22 mouse cellular contexts compared by ENCODE assay signal in genomic region chr13:72409238-72409965, GRCm38 (mm10).
DNase-seq lines count a peak whose midpoint lies in the region; ATAC-seq and TF ChIP-seq lines count a peak whose summit lies in the region.
"Had no signal": no experiment of that assay in that cellular context is flagged by ENCODE, and none has a peak within 500 bp of the region (broad histone marks: within the 10 kb centered on the region; RNA-seq: fewer than 3 reads in every experiment).

No protein-coding gene starts in this region.

- no peak overlapping the region for H3K4me2 ChIP-seq in neural tube, embryonic 12.5 days (replicated peaks)
- H3K4me2 ChIP-seq in hindbrain, postnatal 0 days (ENCODE audit: low read depth, low read length), result no peak overlapping the region
- H3K4me2 ChIP-seq: forebrain, embryonic 13.5 days; stomach, embryonic 15.5 days had no signal

- no peak overlapping the region for H3K4me3 ChIP-seq in neural tube, embryonic 12.5 days
- H3K4me3 ChIP-seq in hindbrain, postnatal 0 days (ENCODE audit: low read length), result no peak overlapping the region
- H3K4me3 ChIP-seq: forebrain, embryonic 13.5 days; heart, adult 2 months; stomach, embryonic 15.5 days had no signal

- no peaks in the 10 kb centered on the region for H3K36me3 ChIP-seq in neural tube, embryonic 12.5 days
- no peaks in the 10 kb centered on the region for H3K36me3 ChIP-seq in hindbrain, postnatal 0 days (ENCODE audit: insufficient read depth, low read length)
- H3K36me3 ChIP-seq: stomach, embryonic 15.5 days had no signal

- H3K27me3 ChIP-seq in neural tube, embryonic 12.5 days (replicated peaks), result no peaks in the 10 kb centered on the region
- H3K27me3 ChIP-seq in hindbrain, postnatal 0 days (ENCODE audit: insufficient read depth, low read length), result no peaks in the 10 kb centered on the region
- H3K27me3 ChIP-seq: forebrain, embryonic 13.5 days; stomach, embryonic 15.5 days had no signal

- no peak overlapping the region for H3K9ac ChIP-seq in neural tube, embryonic 12.5 days
- no peak overlapping the region for H3K9ac ChIP-seq in hindbrain, postnatal 0 days (replicated peaks; ENCODE audit: low read length)
- H3K9ac ChIP-seq: forebrain, embryonic 13.5 days; stomach, embryonic 15.5 days had no signal

- WGBS in neural tube, embryonic 12.5 days, result 61% methylated on average over 11 of the region's 11 CpGs
- 48% methylated on average over 11 of the region's 11 CpGs for WGBS in hindbrain, postnatal 0 days

- intact Hi-C loops in left cerebral cortex, postnatal 14 days (cut with DNase I), result no loop called here
- intact Hi-C loops in left cerebral cortex, postnatal 10 days (cut with DNase I), result no loop called here

- ATAC-seq in neural tube, embryonic 12.5 days (ENCODE audit: low FRiP score, low read depth), result peak; percentile 48
- ATAC-seq in hindbrain, postnatal 0 days, result peak; percentile 59; the same call in 1 of the 2 replicates
- ATAC-seq: forebrain, embryonic 13.5 days; inflammation-experienced regulatory T-cells, adult 6 months had no signal

- no peak for TF ChIP-seq CTCF in hindbrain, postnatal 0 days (IDR thresholded peaks at IDR 0.05; ENCODE audit: low read depth)

- no peak overlapping the region for H3K27ac ChIP-seq in neural tube, embryonic 12.5 days
- H3K27ac ChIP-seq in hindbrain, postnatal 0 days, result no peak overlapping the region
- H3K27ac ChIP-seq: forebrain, embryonic 13.5 days; heart, adult 2 months; stomach, embryonic 15.5 days had no signal

- peak; percentile 7 to 10 for DNase-seq in left cerebral cortex, postnatal 14 days (ENCODE audit: low spot score in 2 of 2)
- no peak for DNase-seq in left cerebral cortex, postnatal 10 days (ENCODE audit: extremely low spot score in 1 of 2, low spot score in 2 of 2)
- no peak for DNase-seq in neural tube, embryonic 10.5 days (ENCODE audit: extremely low spot score, low spot score)
- DNase-seq in hindbrain, postnatal 0 days (ENCODE audit: low spot score), result peak; percentile 20
- no peak for DNase-seq in embryo, embryonic 9.5 days (ENCODE audit: extremely low spot score)
- DNase-seq in ovary, adult 18-20 months (ENCODE audit: low spot score), result no peak
- DNase-seq: adrenal gland, adult 8-10 months; cerebellum, adult 8-10 months; cerebellum, postnatal 36 days; embryo, embryonic 11 days; gastrocnemius, postnatal 14 days; heart, adult 2 months; kidney, adult 18-20 months; kidney, postnatal 10 days; lung, postnatal 4 days; right cerebral cortex, adult 18-20 months; right cerebral cortex, postnatal 4 days; thymus, postnatal 25 days had no signal

- H3K4me1 ChIP-seq in neural tube, embryonic 12.5 days, result no peaks in the 10 kb centered on the region
- no peaks in the 10 kb centered on the region; the same call in 1 of the 2 replicates for H3K4me1 ChIP-seq in hindbrain, postnatal 0 days (ENCODE audit: insufficient read depth, low read length)
- H3K4me1 ChIP-seq: forebrain, embryonic 13.5 days; stomach, embryonic 15.5 days had no signal

- H3K9me3 ChIP-seq in neural tube, embryonic 12.5 days, result no peaks in the 10 kb centered on the region
- H3K9me3 ChIP-seq in hindbrain, postnatal 0 days (ENCODE audit: low read length), result no peaks in the 10 kb centered on the region
- H3K9me3 ChIP-seq: forebrain, embryonic 13.5 days; stomach, embryonic 15.5 days had no signal

Comparison
In these comparisons a context has a peak if more than half of its experiments do, and no peak if none do; other contexts are left out.
1. DNase-seq: peak in left cerebral cortex, postnatal 14 days (2 of 2) and hindbrain, postnatal 0 days (single experiment); none in left cerebral cortex, postnatal 10 days (0 of 2), neural tube, embryonic 10.5 days (single experiment), embryo, embryonic 9.5 days (single experiment) and ovary, adult 18-20 months (single experiment).